Mouse (Mus musculus): ENCODE data around the gene Gja4. TPM values are rescaled to one million over a fixed set of nuclear protein-coding genes. Genes with fewer than 3 reads are reported as not detected.

Gja4 gene
- polyA plus RNA-seq, 1 experiment from 2014 or later: 42.2 TPM

- no peaks in the 10 kb centered on the region for H3K9me3 ChIP-seq (ENCODE audit: control insufficient read depth, low read length)
- WGBS: 66% methylated on average over 3 of the region's 3 CpGs
These were observed 9.8 kb upstream of the Gja4 start for GRCm38 (mm10) chr4:127323651-127324050.

DNA sequence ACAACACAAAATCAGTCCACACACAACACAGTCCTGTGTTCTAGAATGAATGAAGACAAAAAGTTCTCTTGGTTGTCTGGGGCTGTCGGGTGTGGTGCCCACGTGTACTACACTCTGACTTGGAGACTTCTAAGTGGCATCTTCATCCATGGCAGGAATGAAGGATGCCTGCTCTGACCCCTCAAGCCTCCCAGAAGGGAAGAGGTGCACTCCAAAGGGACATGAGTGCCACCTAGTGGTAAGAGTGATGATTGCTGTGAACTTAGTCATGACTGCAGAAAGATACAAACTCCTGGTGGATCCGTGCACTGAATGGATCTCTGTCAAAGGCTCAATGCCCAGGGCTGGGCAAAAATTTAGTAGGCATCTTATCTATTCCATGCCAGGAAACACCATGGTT is 5.8 kb upstream of the Gja4 start:
- Histone ChIP-seq H3K27ac (replicated peaks in 1 of 2; ENCODE audit: control insufficient read depth in 1 of 2, insufficient read depth in 1 of 2, low read depth in 2 of 2, low read length in 2 of 2) (no peak overlapping the region), H3K36me3 (ENCODE audit: control insufficient read depth, insufficient read depth, low read length) (no peaks in the 10 kb centered on the region), H3K4me1 (ENCODE audit: control insufficient read depth in 2 of 2, insufficient read depth in 2 of 2, low read length in 2 of 2) (0 out of 4 replicates have a peak, but pooled peaks cover 0 to 1% of the 10 kb centered on the region in 2 experiments), H3K9ac (ENCODE audit: low read length) (no peak overlapping the region), H3K27me3 (ENCODE audit: control insufficient read depth, insufficient read depth, low read length) (no peaks in the 10 kb centered on the region), H3K9me3 (ENCODE audit: control insufficient read depth, low read length) (no peaks in the 10 kb centered on the region), H3K4me3 (ENCODE audit: control insufficient read depth in 1 of 2, insufficient read depth in 1 of 2, low read depth in 1 of 2, low read length in 2 of 2) (no peak overlapping the region), H3K4me2 (ENCODE audit: low read length) (no peak overlapping the region)
- ATAC-seq (ENCODE audit: insufficient number of reproducible peaks, insufficient read depth, low FRiP score, low read depth): no peak
- WGBS: 3% methylated on average over 3 of the region's 3 CpGs

More at GRCm38 (mm10) chr4:127323651-127324050, 9.8 kb upstream of the Gja4 start:
- no peaks in the 10 kb centered on the region for H3K4me1 ChIP-seq (ENCODE audit: control insufficient read depth in 2 of 2, insufficient read depth in 2 of 2, low read length in 2 of 2)
- ATAC-seq (ENCODE audit: insufficient number of reproducible peaks, insufficient read depth, low FRiP score, low read depth): no peak
- H3K27ac ChIP-seq (replicated peaks in 1 of 2; ENCODE audit: control insufficient read depth in 1 of 2, insufficient read depth in 1 of 2, low read depth in 2 of 2, low read length in 2 of 2): no peak overlapping the region
- no peaks in the 10 kb centered on the region for H3K36me3 ChIP-seq (ENCODE audit: control insufficient read depth, insufficient read depth, low read length)
- no peak overlapping the region for H3K4me2 ChIP-seq (ENCODE audit: low read length)
- no peak overlapping the region for H3K4me3 ChIP-seq (ENCODE audit: control insufficient read depth in 1 of 2, insufficient read depth in 1 of 2, low read depth in 1 of 2, low read length in 2 of 2)
- peaks cover 33% of the 10 kb centered on the region for H3K27me3 ChIP-seq (ENCODE audit: control insufficient read depth, insufficient read depth, low read length)
- H3K9ac ChIP-seq (ENCODE audit: low read length): no peak overlapping the region

DNA sequence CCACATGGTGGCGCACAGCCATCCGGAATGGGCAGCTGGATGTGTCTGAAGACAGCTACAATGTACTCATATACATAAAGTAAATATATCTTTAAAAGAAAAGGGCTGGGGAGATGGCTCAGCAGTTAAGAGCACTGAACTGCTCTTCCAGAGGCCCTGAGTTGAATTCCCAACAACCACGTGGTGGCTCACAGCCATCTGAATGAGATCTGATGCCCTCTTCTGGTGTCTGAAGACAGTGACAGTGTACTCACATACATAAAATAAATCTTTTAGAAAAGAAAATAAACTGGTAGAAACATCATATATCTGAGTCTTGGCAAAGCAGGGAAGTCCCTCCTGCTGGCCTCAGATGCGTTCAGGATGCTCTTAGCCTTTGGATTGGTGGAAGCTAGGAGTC is 3.3 kb upstream of the Gja4 start:
- Histone ChIP-seq H3K27ac (replicated peaks in 1 of 2; ENCODE audit: control insufficient read depth in 1 of 2, insufficient read depth in 1 of 2, low read depth in 2 of 2, low read length in 2 of 2) (no peak overlapping the region), H3K4me3 (ENCODE audit: control insufficient read depth in 1 of 2, insufficient read depth in 1 of 2, low read depth in 1 of 2, low read length in 2 of 2) (no peak overlapping the region), H3K27me3 (ENCODE audit: control insufficient read depth, insufficient read depth, low read length) (peaks cover 12% of the 10 kb centered on the region), H3K4me1 (ENCODE audit: control insufficient read depth in 2 of 2, insufficient read depth in 2 of 2, low read length in 2 of 2) (peaks cover 0 to 7% of the 10 kb centered on the region in 2 experiments; a peak in 2 of 4 replicates), H3K9me3 (ENCODE audit: control insufficient read depth, low read length) (no peaks in the 10 kb centered on the region), H3K4me2 (ENCODE audit: low read length) (no peak overlapping the region), H3K36me3 (ENCODE audit: control insufficient read depth, insufficient read depth, low read length) (no peaks in the 10 kb centered on the region), H3K9ac (ENCODE audit: low read length) (no peak overlapping the region)
- 56% methylated on average over 4 of the region's 4 CpGs for WGBS
- no peak for ATAC-seq (ENCODE audit: insufficient number of reproducible peaks, insufficient read depth, low FRiP score, low read depth)

GRCm38 (mm10) chr4:127315753-127316152 is 1.9 kb upstream of the Gja4 start:
- Histone ChIP-seq H3K4me1 (ENCODE audit: control insufficient read depth in 2 of 2, insufficient read depth in 2 of 2, low read length in 2 of 2) (peaks cover 0 to 7% of the 10 kb centered on the region in 2 experiments; a peak in 2 of 4 replicates), H3K27ac (replicated peaks in 1 of 2; ENCODE audit: control insufficient read depth in 1 of 2, insufficient read depth in 1 of 2, low read depth in 2 of 2, low read length in 2 of 2) (no peak overlapping the region), H3K4me3 (ENCODE audit: control insufficient read depth in 1 of 2, insufficient read depth in 1 of 2, low read depth in 1 of 2, low read length in 2 of 2) (no peak overlapping the region), H3K27me3 (ENCODE audit: control insufficient read depth, insufficient read depth, low read length) (peaks cover 16% of the 10 kb centered on the region), H3K36me3 (ENCODE audit: control insufficient read depth, insufficient read depth, low read length) (no peaks in the 10 kb centered on the region), H3K9me3 (ENCODE audit: control insufficient read depth, low read length) (no peaks in the 10 kb centered on the region), H3K4me2 (ENCODE audit: low read length) (no peak overlapping the region), H3K9ac (ENCODE audit: low read length) (no peak overlapping the region)
- ATAC-seq (ENCODE audit: insufficient number of reproducible peaks, insufficient read depth, low FRiP score, low read depth): no peak
- WGBS: 76% methylated on average over 8 of the region's 8 CpGs

GRCm38 (mm10) chr4:127314585-127314984 is 746 bp upstream of the Gja4 start:
- no peak for ATAC-seq (ENCODE audit: insufficient number of reproducible peaks, insufficient read depth, low FRiP score, low read depth)

GRCm38 (mm10) chr4:127312349-127312748 is 1.5 kb downstream of the Gja4 start:
- H3K9ac ChIP-seq (ENCODE audit: low read length): peak overlapping the region; percentile 75; the same call in 1 of the 2 replicates
- ATAC-seq (ENCODE audit: insufficient number of reproducible peaks, insufficient read depth, low FRiP score, low read depth): no peak
- no peaks in the 10 kb centered on the region for H3K36me3 ChIP-seq (ENCODE audit: control insufficient read depth, insufficient read depth, low read length)
- H3K27me3 ChIP-seq (ENCODE audit: control insufficient read depth, insufficient read depth, low read length): peaks cover 16% of the 10 kb centered on the region
- H3K9me3 ChIP-seq (ENCODE audit: control insufficient read depth, low read length): no peaks in the 10 kb centered on the region
- H3K27ac ChIP-seq (replicated peaks in 1 of 2; ENCODE audit: control insufficient read depth in 1 of 2, insufficient read depth in 1 of 2, low read depth in 2 of 2, low read length in 2 of 2): no peak overlapping the region
- 53% methylated on average over 24 of the region's 24 CpGs for WGBS
- peaks cover 0 to 7% of the 10 kb centered on the region in 2 experiments; a peak in 2 of 4 replicates for H3K4me1 ChIP-seq (ENCODE audit: control insufficient read depth in 2 of 2, insufficient read depth in 2 of 2, low read length in 2 of 2)
- peak overlapping the region; percentile 94 for H3K4me2 ChIP-seq (ENCODE audit: low read length)
- peak overlapping the region; percentile 53 to 63; a peak in 3 of 4 replicates for H3K4me3 ChIP-seq (ENCODE audit: control insufficient read depth in 1 of 2, insufficient read depth in 1 of 2, low read depth in 1 of 2, low read length in 2 of 2)

More at GRCm38 (mm10) chr4:127314585-127314984, 746 bp upstream of the Gja4 start:
- peaks cover 16% of the 10 kb centered on the region for H3K27me3 ChIP-seq (ENCODE audit: control insufficient read depth, insufficient read depth, low read length)
- WGBS: 47% methylated on average over 9 of the region's 9 CpGs
- H3K4me2 ChIP-seq (ENCODE audit: low read length): peak overlapping the region; percentile 94
- no peak overlapping the region for H3K9ac ChIP-seq (ENCODE audit: low read length)
- H3K4me3 ChIP-seq (ENCODE audit: control insufficient read depth in 1 of 2, insufficient read depth in 1 of 2, low read depth in 1 of 2, low read length in 2 of 2): no peak overlapping the region; a peak in 1 of 4 replicates
- no peaks in the 10 kb centered on the region for H3K9me3 ChIP-seq (ENCODE audit: control insufficient read depth, low read length)
- no peaks in the 10 kb centered on the region for H3K36me3 ChIP-seq (ENCODE audit: control insufficient read depth, insufficient read depth, low read length)
- peaks cover 0 to 7% of the 10 kb centered on the region in 2 experiments; a peak in 2 of 4 replicates for H3K4me1 ChIP-seq (ENCODE audit: control insufficient read depth in 2 of 2, insufficient read depth in 2 of 2, low read length in 2 of 2)
- H3K27ac ChIP-seq (replicated peaks in 1 of 2; ENCODE audit: control insufficient read depth in 1 of 2, insufficient read depth in 1 of 2, low read depth in 2 of 2, low read length in 2 of 2): no peak overlapping the region

- Histone ChIP-seq H3K27ac (replicated peaks in 1 of 2; ENCODE audit: control insufficient read depth in 1 of 2, insufficient read depth in 1 of 2, low read depth in 2 of 2, low read length in 2 of 2) (no peak overlapping the region), H3K4me1 (ENCODE audit: control insufficient read depth in 2 of 2, insufficient read depth in 2 of 2, low read length in 2 of 2) (peaks cover 0 to 7% of the 10 kb centered on the region in 2 experiments; a peak in 2 of 4 replicates), H3K27me3 (ENCODE audit: control insufficient read depth, insufficient read depth, low read length) (peaks cover 16% of the 10 kb centered on the region), H3K4me2 (ENCODE audit: low read length) (peak overlapping the region; percentile 94), H3K4me3 (ENCODE audit: control insufficient read depth in 1 of 2, insufficient read depth in 1 of 2, low read depth in 1 of 2, low read length in 2 of 2) (peak overlapping the region; percentile 53 to 63; a peak in 3 of 4 replicates), H3K36me3 (ENCODE audit: control insufficient read depth, insufficient read depth, low read length) (no peaks in the 10 kb centered on the region), H3K9ac (ENCODE audit: low read length) (no peak overlapping the region), H3K9me3 (ENCODE audit: control insufficient read depth, low read length) (no peaks in the 10 kb centered on the region)
- 38% methylated on average over 9 of the region's 9 CpGs for WGBS
- ATAC-seq (ENCODE audit: insufficient number of reproducible peaks, insufficient read depth, low FRiP score, low read depth): no peak
These were observed 2.3 kb downstream of the Gja4 start for GRCm38 (mm10) chr4:127311561-127311960.

- H3K27me3 ChIP-seq (ENCODE audit: control insufficient read depth, insufficient read depth, low read length): peaks cover 2% of the 10 kb centered on the region; the same call in 1 of the 2 replicates
- WGBS: 48% methylated on average over 2 of the region's 2 CpGs
- no peak overlapping the region for H3K9ac ChIP-seq (ENCODE audit: low read length)
- H3K4me1 ChIP-seq (ENCODE audit: control insufficient read depth in 2 of 2, insufficient read depth in 2 of 2, low read length in 2 of 2): no peaks in the 10 kb centered on the region; a peak in 1 of 4 replicates
- ATAC-seq (ENCODE audit: insufficient number of reproducible peaks, insufficient read depth, low FRiP score, low read depth): no peak
- H3K9me3 ChIP-seq (ENCODE audit: control insufficient read depth, low read length): no peaks in the 10 kb centered on the region
- H3K36me3 ChIP-seq (ENCODE audit: control insufficient read depth, insufficient read depth, low read length): no peaks in the 10 kb centered on the region
- H3K27ac ChIP-seq (replicated peaks in 1 of 2; ENCODE audit: control insufficient read depth in 1 of 2, insufficient read depth in 1 of 2, low read depth in 2 of 2, low read length in 2 of 2): no peak overlapping the region
- no peak overlapping the region for H3K4me3 ChIP-seq (ENCODE audit: control insufficient read depth in 1 of 2, insufficient read depth in 1 of 2, low read depth in 1 of 2, low read length in 2 of 2)
- H3K4me2 ChIP-seq (ENCODE audit: low read length): no peak overlapping the region
These were observed 6.9 kb downstream of the Gja4 start for GRCm38 (mm10) chr4:127306915-127307314.
